Mouse (Mus musculus): ENCODE measurements around the gene 9430038I01Rik. TPM values are rescaled to one million over a fixed set of nuclear protein-coding genes. Genes with fewer than 3 reads are reported as not detected.

9430038I01Rik gene
- polyA plus RNA-seq, 1 experiment, result 8.9 TPM

DNA sequence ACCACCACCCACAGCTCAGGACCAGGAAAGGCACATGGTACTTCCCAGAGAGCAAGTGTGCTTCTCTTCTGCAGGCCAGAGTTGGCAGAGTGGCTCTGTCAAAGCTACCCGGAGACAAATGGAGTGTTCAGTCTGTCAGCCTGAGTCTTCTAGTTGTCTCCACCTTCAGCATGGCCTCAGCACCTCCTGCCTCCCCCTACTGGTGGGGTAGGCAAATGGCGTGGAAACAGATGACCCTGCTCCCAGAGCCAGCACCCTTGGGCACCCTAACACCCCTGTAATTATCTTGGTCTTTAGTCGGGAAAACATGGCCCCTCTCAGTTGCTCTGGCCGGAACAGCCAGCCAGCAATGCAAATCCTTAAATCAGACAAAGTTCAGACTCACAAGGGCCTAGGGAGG lies 43.8 kb downstream of the 9430038I01Rik start:
- no peak for DNase-seq (ENCODE audit: low read depth)

DNA sequence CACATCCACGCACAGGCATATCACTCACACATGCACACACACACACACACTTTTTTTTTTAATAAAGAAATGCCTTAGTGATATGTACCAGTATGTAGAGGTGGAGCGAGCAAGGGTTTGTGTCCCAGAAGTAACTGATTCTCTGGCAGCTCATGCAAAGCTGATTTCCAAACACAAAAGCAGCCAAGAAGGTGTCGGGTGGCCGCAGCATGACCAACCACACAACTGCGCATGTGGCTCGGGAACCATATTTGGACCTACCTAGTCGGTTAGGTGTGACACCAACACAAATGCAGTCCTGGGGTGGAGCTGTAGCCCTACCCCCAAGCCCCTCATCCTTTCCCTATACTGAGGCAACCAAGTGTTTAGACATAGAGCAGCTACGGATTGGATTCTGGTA lies 45.5 kb downstream of the 9430038I01Rik start:
- DNase-seq (ENCODE audit: low read depth), result no peak

DNA sequence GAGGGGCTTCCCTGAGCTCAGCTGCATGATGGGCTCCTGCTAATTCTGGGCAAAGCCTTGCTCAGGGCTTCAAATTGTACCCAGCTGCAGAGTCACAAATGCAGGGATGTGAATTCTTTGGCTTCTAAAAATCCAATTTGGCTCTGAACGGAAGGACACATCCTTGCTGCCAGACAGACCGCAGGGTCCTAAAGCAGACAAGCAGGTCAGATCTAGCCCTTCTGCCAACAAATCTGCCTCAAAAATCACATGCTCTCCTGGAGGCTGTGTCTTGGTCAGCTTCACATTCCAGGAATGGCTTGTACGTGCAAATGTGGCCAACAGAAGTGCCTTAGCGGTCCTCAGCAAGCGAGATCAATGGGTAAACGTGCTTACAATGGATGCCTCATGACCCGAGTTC lies 46.0 kb downstream of the 9430038I01Rik start:
- DNase-seq (ENCODE audit: low read depth), result no peak

DNA sequence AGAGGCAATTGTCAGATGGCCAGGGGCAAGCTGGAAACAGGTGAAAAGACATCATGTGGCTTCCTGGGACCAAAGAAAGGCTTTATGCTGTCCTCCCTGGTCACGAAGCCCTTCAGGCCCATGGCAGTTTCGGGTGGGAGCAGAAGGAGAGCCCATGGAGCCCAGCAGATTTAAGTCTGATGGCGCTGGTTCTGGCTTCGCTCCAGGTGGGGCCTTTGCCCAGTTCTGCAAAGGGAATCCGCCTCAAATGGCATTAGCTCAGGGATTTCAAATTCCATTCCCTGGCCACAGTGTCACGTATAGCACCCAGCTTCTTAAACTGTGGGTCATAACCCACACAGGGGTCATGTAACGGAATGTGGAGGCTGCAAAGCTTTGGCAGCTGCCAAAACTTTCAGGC lies 63.7 kb downstream of the 9430038I01Rik start:
- no peak for DNase-seq (ENCODE audit: low read depth)

DNA sequence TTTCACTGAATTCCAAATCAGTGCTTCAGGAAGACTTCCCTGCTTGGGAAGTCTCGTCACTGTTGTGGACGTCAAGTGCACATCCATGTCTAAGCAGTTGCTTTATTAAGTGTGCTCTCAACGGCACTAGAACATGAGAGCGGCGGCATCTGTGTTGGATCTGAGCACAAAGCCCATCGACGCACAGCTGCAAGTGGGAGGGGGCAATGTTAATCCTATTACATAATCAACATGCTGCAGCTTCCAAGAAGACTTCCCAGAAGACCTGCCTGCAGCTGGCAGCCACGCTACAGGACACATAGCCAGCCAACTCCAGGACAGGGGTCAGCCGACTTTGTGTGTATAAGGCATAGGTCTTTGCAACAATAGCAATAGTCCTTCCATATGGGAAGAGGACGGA lies 64.5 kb downstream of the 9430038I01Rik start:
- no peak for DNase-seq (ENCODE audit: low read depth)

DNA sequence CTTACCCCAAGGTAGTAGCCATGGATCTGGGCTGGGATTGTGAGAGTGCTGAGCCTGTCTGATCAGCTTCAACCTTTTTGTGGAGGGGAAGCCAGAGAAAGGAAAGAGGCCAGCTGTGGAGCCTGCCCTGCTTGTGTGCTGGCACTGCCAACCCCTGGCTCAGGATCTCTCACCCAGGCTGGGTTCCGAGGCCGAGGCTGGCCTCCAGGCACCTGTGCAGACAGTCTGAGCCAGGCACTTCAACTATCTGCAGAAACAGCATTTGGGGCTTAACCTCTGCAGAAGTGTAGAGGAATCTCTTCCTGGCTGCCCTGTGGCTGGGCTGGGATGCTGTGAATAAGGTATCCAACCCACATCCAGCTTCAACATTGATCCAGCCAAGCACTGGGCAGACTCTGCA lies 76.6 kb downstream of the 9430038I01Rik start:
- no peak for DNase-seq (ENCODE audit: low read depth)

Other genes starting within 250 kb of the 9430038I01Rik start
- gene Ebf3, start 96.3 kb downstream of the 9430038I01Rik start, polyA plus RNA-seq (2012; rRNA removed), result 6.0 and 7.7 TPM in 2 replicates
- 45.6 and 53.7 TPM in 2 replicates for gene Glrx3, start 26.9 kb upstream of the 9430038I01Rik start, polyA plus RNA-seq (2012; rRNA removed)